Mouse (Mus musculus) lung, postnatal 25 days (tissue): ENCODE data around the gene Jade3.

Experiments
- DNase-seq: peaks from one replicate; pipeline ENCODE4 v3.0.0; 2022; ENCODE audit warnings: low spot score

Gene Jade3

GRCm38 (mm10) chrX:20548011-20548879, 122.8 kb downstream of the Jade3 start:
- peak; percentile 29 for DNase-seq

GRCm38 (mm10) chrX:20548880-20549440, 123.5 kb downstream of the Jade3 start:
- no peak for DNase-seq

- no peak for DNase-seq
Measured at GRCm38 (mm10) chrX:20549532-20549931, 124.0 kb downstream of the Jade3 start, which contains the start of gene Rgn. Gene Rgn, plus strand, starts transcription at chrX:20549787.

DNA sequence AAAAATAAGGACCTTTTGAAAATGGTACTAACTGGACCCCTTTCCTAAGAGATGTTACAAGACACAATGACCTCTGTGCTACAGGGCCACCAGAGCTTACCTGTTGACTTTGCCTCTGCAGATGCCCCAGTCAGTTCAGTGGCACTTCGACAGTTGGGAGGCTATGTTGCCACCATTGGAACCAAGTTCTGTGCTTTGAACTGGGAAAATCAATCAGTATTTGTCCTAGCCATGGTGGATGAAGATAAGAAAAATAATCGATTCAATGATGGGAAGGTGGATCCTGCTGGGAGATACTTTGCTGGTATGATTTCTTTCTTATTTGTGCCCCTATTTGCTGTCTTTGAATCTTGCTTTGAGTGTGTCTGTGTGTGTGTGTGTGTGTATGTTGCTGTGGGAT, 126.7 kb downstream of the Jade3 start:
- DNase-seq = no peak

DNA sequence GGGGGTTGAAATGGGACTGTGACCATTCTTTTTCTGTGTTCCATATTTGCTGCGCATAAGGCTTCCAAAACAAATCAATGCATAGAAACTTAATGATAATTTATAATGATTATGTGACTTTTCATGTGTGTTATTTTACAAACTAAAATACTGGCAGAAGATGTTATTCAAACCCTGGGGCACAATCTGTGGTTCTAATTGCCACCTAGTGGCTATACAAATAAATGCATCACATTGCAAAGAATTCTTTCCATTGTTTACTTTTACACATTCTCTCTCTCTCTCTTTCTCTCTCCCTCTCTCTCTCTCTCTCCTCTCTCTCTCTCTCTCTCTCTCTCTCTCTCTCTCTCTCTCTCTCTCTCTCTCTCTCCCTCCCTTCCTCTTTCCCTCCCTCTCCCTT, 136.4 kb downstream of the Jade3 start:
- no peak for DNase-seq

GRCm38 (mm10) chrX:20563941-20564340, 138.5 kb downstream of the Jade3 start:
- no peak for DNase-seq
